Mouse (Mus musculus): Measurements from ENCODE around the gene Cdc45. TPM values are rescaled to one million over a fixed set of nuclear protein-coding genes. Genes with fewer than 3 reads are reported as not detected.

Gene Cdc45
- polyA plus RNA-seq, 1 experiment from 2014 or later: 59.3 TPM

- H3K9ac ChIP-seq: no peak overlapping the region
- no peaks in the 10 kb centered on the region for H3K27me3 ChIP-seq
- H3K9me3 ChIP-seq: no peaks in the 10 kb centered on the region
- H3K36me3 ChIP-seq: peaks cover 68% of the 10 kb centered on the region
- no peak overlapping the region for H3K27ac ChIP-seq
- ATAC-seq (ENCODE audit: borderline replicate concordance, extremely low read depth, low FRiP score, low TSS enrichment): no peak
- H3K4me1 ChIP-seq: no peaks in the 10 kb centered on the region
- H3K4me2 ChIP-seq: no peak overlapping the region
- no peak overlapping the region for H3K4me3 ChIP-seq
- WGBS: 76% methylated on average over 1 of the region's 1 CpGs
Measured at GRCm38 (mm10) chr16:18785485-18785884, 26.3 kb downstream of the Cdc45 start.

- ATAC-seq (ENCODE audit: borderline replicate concordance, extremely low read depth, low FRiP score, low TSS enrichment): no peak
- Histone ChIP-seq H3K36me3 (peaks cover 64% of the 10 kb centered on the region), H3K4me3 (no peak overlapping the region), H3K4me1 (no peaks in the 10 kb centered on the region), H3K4me2 (no peak overlapping the region), H3K27me3 (no peaks in the 10 kb centered on the region), H3K9ac (no peak overlapping the region), H3K27ac (no peak overlapping the region), H3K9me3 (no peaks in the 10 kb centered on the region)
- WGBS: 91% methylated on average over 7 of the region's 7 CpGs
Measured at GRCm38 (mm10) chr16:18785025-18785424, 26.8 kb downstream of the Cdc45 start.

- Histone ChIP-seq H3K4me2 (no peak overlapping the region), H3K9me3 (no peaks in the 10 kb centered on the region), H3K4me3 (no peak overlapping the region), H3K27me3 (peaks cover 27% of the 10 kb centered on the region), H3K4me1 (peaks cover 8% of the 10 kb centered on the region; the same call in 1 of the 2 replicates), H3K36me3 (peaks cover 40% of the 10 kb centered on the region), H3K9ac (no peak overlapping the region), H3K27ac (no peak overlapping the region)
- WGBS: 91% methylated on average over 10 of the region's 10 CpGs
- ATAC-seq (ENCODE audit: borderline replicate concordance, extremely low read depth, low FRiP score, low TSS enrichment): no peak
Measured at GRCm38 (mm10) chr16:18781810-18782209, 30.0 kb downstream of the Cdc45 start.

GRCm38 (mm10) chr16:18778461-18778860 lies 33.3 kb downstream of the Cdc45 start:
- peaks cover 14% of the 10 kb centered on the region; the same call in 1 of the 2 replicates for H3K36me3 ChIP-seq
- peak overlapping the region; percentile 47 for H3K4me3 ChIP-seq
- peaks cover 48% of the 10 kb centered on the region for H3K27me3 ChIP-seq
- WGBS: 31% methylated on average over 2 of the region's 2 CpGs
- H3K9me3 ChIP-seq: no peaks in the 10 kb centered on the region
- peak overlapping the region; percentile 46 for H3K9ac ChIP-seq
- peak overlapping the region; percentile 27 for H3K27ac ChIP-seq
- no peak for ATAC-seq (ENCODE audit: borderline replicate concordance, extremely low read depth, low FRiP score, low TSS enrichment)
- peak overlapping the region; percentile 60 for H3K4me2 ChIP-seq
- H3K4me1 ChIP-seq: peaks cover 8% of the 10 kb centered on the region; the same call in 1 of the 2 replicates

- WGBS: 2% methylated on average over 80 of the region's 80 CpGs
- no peak; the same call in 1 of the 2 replicates for ATAC-seq (ENCODE audit: borderline replicate concordance, extremely low read depth, low FRiP score, low TSS enrichment)
- H3K36me3 ChIP-seq: peaks cover 8% of the 10 kb centered on the region; the same call in 1 of the 2 replicates
- H3K4me2 ChIP-seq: peak overlapping the region; percentile 60
- peak overlapping the region; percentile 47 for H3K4me3 ChIP-seq
- no peaks in the 10 kb centered on the region for H3K9me3 ChIP-seq
- peak overlapping the region; percentile 38 for H3K27ac ChIP-seq
- peaks cover 48% of the 10 kb centered on the region for H3K27me3 ChIP-seq
- H3K4me1 ChIP-seq: peaks cover 8% of the 10 kb centered on the region; the same call in 1 of the 2 replicates
- peak overlapping the region; percentile 46 for H3K9ac ChIP-seq
Measured at GRCm38 (mm10) chr16:18777101-18778080, 34.4 kb downstream of the Cdc45 start.

GRCm38 (mm10) chr16:18776556-18777100 lies 35.2 kb downstream of the Cdc45 start, which contains the start of gene Cldn5:
Cldn5 (plus strand) TSS chr16:18776847.
- 9% methylated on average over 19 of the region's 19 CpGs for WGBS
- peak; percentile 71 for ATAC-seq (ENCODE audit: borderline replicate concordance, extremely low read depth, low FRiP score, low TSS enrichment)

GRCm38 (mm10) chr16:18775621-18776555 lies 35.9 kb downstream of the Cdc45 start:
- no peaks in the 10 kb centered on the region for H3K36me3 ChIP-seq
- 42% methylated on average over 18 of the region's 18 CpGs for WGBS
- ATAC-seq (ENCODE audit: borderline replicate concordance, extremely low read depth, low FRiP score, low TSS enrichment): peak; percentile 15; the same call in 1 of the 2 replicates
- no peak overlapping the region for H3K9ac ChIP-seq
- peaks cover 48% of the 10 kb centered on the region for H3K27me3 ChIP-seq
- H3K4me2 ChIP-seq: peak overlapping the region; percentile 60
- peak overlapping the region; percentile 47 for H3K4me3 ChIP-seq
- H3K9me3 ChIP-seq: no peaks in the 10 kb centered on the region
- peaks cover 8% of the 10 kb centered on the region; the same call in 1 of the 2 replicates for H3K4me1 ChIP-seq
- H3K27ac ChIP-seq: peak overlapping the region; percentile 65

More at GRCm38 (mm10) chr16:18776556-18777100, 35.2 kb downstream of the Cdc45 start, which contains the start of gene Cldn5:
- H3K36me3 ChIP-seq: peaks cover under 1% of the 10 kb centered on the region; the same call in 1 of the 2 replicates
- peak within 1 kb of the TSS; percentile 65 for H3K27ac ChIP-seq
- H3K4me2 ChIP-seq: peak within 1 kb of the TSS; percentile 60
- H3K9ac ChIP-seq: peak within 1 kb of the TSS; percentile 46
- H3K4me3 ChIP-seq: peak within 1 kb of the TSS; percentile 47
- H3K27me3 ChIP-seq: peaks cover 48% of the 10 kb centered on the region
- H3K4me1 ChIP-seq: peaks cover 8% of the 10 kb centered on the region; the same call in 1 of the 2 replicates
- H3K9me3 ChIP-seq: no peaks in the 10 kb centered on the region

- Histone ChIP-seq H3K4me2 (no peak overlapping the region), H3K9me3 (no peaks in the 10 kb centered on the region), H3K4me3 (no peak overlapping the region), H3K36me3 (no peaks in the 10 kb centered on the region), H3K9ac (no peak overlapping the region), H3K4me1 (peaks cover 8% of the 10 kb centered on the region; the same call in 1 of the 2 replicates), H3K27me3 (peaks cover 43% of the 10 kb centered on the region), H3K27ac (peak overlapping the region; percentile 43; the same call in 1 of the 2 replicates)
- WGBS: 21% methylated on average over 2 of the region's 2 CpGs
- no peak for ATAC-seq (ENCODE audit: borderline replicate concordance, extremely low read depth, low FRiP score, low TSS enrichment)
Measured at GRCm38 (mm10) chr16:18773936-18774335, 37.9 kb downstream of the Cdc45 start.

GRCm38 (mm10) chr16:18769501-18769900 lies 42.3 kb downstream of the Cdc45 start:
- 85% methylated on average over 1 of the region's 1 CpGs for WGBS
- Histone ChIP-seq H3K9me3 (no peaks in the 10 kb centered on the region), H3K4me2 (no peak overlapping the region), H3K4me3 (no peak overlapping the region), H3K4me1 (no peaks in the 10 kb centered on the region), H3K36me3 (no peaks in the 10 kb centered on the region), H3K27ac (no peak overlapping the region), H3K9ac (no peak overlapping the region), H3K27me3 (no peaks in the 10 kb centered on the region)
- no peak for ATAC-seq (ENCODE audit: borderline replicate concordance, extremely low read depth, low FRiP score, low TSS enrichment)

GRCm38 (mm10) chr16:18766390-18766789 lies 45.4 kb downstream of the Cdc45 start:
- Histone ChIP-seq H3K9me3 (no peaks in the 10 kb centered on the region), H3K4me2 (no peak overlapping the region), H3K27ac (no peak overlapping the region), H3K9ac (no peak overlapping the region), H3K4me1 (no peaks in the 10 kb centered on the region), H3K27me3 (no peaks in the 10 kb centered on the region), H3K4me3 (no peak overlapping the region), H3K36me3 (no peaks in the 10 kb centered on the region)
- WGBS: 52% methylated on average over 4 of the region's 4 CpGs
- no peak for ATAC-seq (ENCODE audit: borderline replicate concordance, extremely low read depth, low FRiP score, low TSS enrichment)

- Histone ChIP-seq H3K9me3 (no peaks in the 10 kb centered on the region), H3K27ac (no peak overlapping the region), H3K27me3 (no peaks in the 10 kb centered on the region), H3K36me3 (no peaks in the 10 kb centered on the region), H3K9ac (no peak overlapping the region), H3K4me2 (no peak overlapping the region), H3K4me1 (no peaks in the 10 kb centered on the region), H3K4me3 (no peak overlapping the region)
- ATAC-seq (ENCODE audit: borderline replicate concordance, extremely low read depth, low FRiP score, low TSS enrichment): no peak
- 63% methylated on average over 3 of the region's 3 CpGs for WGBS
Measured at GRCm38 (mm10) chr16:18762960-18763359, 48.8 kb downstream of the Cdc45 start.

Data from lung, embryonic 15.5 days (tissue).